Mouse (Mus musculus) lung, embryonic 16.5 days (tissue): ENCODE results near the gene Tle2. TPM values are rescaled to one million over a fixed set of nuclear protein-coding genes. Genes with fewer than 3 reads are reported as not detected.

ENCODE experiments used
- ATAC-seq: fragments of 200-750 bp; cut with Nextera tagmentation; 2 replicates; pipeline ENCODE4 v1.8.0; 2017; ENCODE audit warnings: low read depth, mild to moderate bottlenecking, moderate library complexity
- H3K27ac ChIP-seq: fragments of 300-500 bp; sonication (generic); 2 replicates; pipeline ENCODE4 v1.5.1; 2014; ENCODE audit warnings: mild to moderate bottlenecking, control low read depth, low read length
- H3K27me3 ChIP-seq: fragments of 300-500 bp; sonication (generic); 2 replicates; pipeline ENCODE4 v1.6.1; 2014; ENCODE audit warnings: low read depth, low read length, mixed read lengths; ENCODE audit not compliant: control insufficient read depth, insufficient read depth
- H3K36me3 ChIP-seq: fragments of 300-500 bp; sonication (generic); 2 replicates; pipeline ENCODE4 v1.6.1; 2014; ENCODE audit warnings: low read length; ENCODE audit not compliant: control insufficient read depth, insufficient read depth
- H3K4me1 ChIP-seq: fragments of 300-500 bp; sonication (generic); replicated peaks from 2 replicates; pipeline ENCODE4 v1.6.1; 2014; ENCODE audit warnings: low read length, mixed read lengths; ENCODE audit not compliant: control insufficient read depth, insufficient read depth
- H3K4me2 ChIP-seq: fragments of 300-500 bp; sonication (generic); 2 replicates; pipeline ENCODE4 v1.6.1; 2014; ENCODE audit warnings: low read depth, low read length, control low read depth
- H3K4me3 ChIP-seq: fragments of 300-500 bp; sonication (generic); 2 replicates; pipeline ENCODE4 v1.5.1; 2014; ENCODE audit warnings: mild to moderate bottlenecking, low read length, control low read depth
- H3K9ac ChIP-seq: fragments of 300-500 bp; sonication (generic); 2 replicates; pipeline ENCODE4 v1.6.1; 2014; ENCODE audit warnings: low read length, control low read depth
- H3K9me3 ChIP-seq: fragments of 300-500 bp; sonication (generic); 2 replicates; pipeline ENCODE4 v1.6.1; 2016; ENCODE audit warnings: low read length; ENCODE audit not compliant: control insufficient read depth
- WGBS: fragments of 180-500 bp; shearing (Covaris S2); extraction: QIAGEN DNeasy Blood & Tissue Kit; methylation state at CpG from one replicate; pipeline ENCODE4 v1.1.7; 2014; 5-methylcytosine and 5-hydroxymethylcytosine counted together
- polyA plus RNA-seq: library from polyadenylated mRNA; unstranded; fragments of >200 nt; fragmentation: Nextera tagmentation; extraction: Ambion mirVana; gene quantifications from 2 replicates; pipeline ENCODE4 v1.2.1, GENCODE M21; 2015

Gene Tle2
- polyA plus RNA-seq, 1 experiment from 2014 or later = 51.2 TPM

DNA sequence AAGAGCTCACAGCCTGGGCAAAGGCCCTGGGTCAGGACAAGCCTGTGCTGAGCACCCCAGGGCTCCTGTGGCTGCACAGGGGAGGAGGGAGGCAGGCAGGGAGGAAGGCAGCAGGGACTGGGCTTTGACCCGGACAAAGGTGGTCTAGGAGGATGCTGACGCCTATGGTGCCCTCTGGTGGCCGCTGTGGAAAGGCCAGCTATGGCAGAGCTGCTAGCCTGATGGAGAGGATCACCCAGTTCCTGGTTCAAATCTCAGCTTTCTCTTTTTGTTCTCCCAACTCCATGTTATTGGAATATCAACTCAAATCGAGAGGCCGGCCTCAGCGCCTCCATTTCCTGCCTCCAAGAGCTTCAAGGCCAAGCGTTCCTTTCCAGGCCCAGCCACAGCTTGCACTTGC, 24.1 kb upstream of the Tle2 start:
- no peak overlapping the region for H3K27ac ChIP-seq
- 13% methylated on average over 7 of the region's 7 CpGs for WGBS
- 0 out of 2 replicates have a peak, but pooled peaks cover 2% of the 10 kb centered on the region for H3K9me3 ChIP-seq
- no peak for ATAC-seq
- no peak overlapping the region for H3K4me2 ChIP-seq
- H3K4me1 ChIP-seq = peaks cover 4% of the 10 kb centered on the region; the same call in 1 of the 2 replicates
- H3K27me3 ChIP-seq = no peaks in the 10 kb centered on the region
- H3K9ac ChIP-seq = no peak overlapping the region
- H3K4me3 ChIP-seq = no peak overlapping the region
- no peaks in the 10 kb centered on the region for H3K36me3 ChIP-seq

DNA sequence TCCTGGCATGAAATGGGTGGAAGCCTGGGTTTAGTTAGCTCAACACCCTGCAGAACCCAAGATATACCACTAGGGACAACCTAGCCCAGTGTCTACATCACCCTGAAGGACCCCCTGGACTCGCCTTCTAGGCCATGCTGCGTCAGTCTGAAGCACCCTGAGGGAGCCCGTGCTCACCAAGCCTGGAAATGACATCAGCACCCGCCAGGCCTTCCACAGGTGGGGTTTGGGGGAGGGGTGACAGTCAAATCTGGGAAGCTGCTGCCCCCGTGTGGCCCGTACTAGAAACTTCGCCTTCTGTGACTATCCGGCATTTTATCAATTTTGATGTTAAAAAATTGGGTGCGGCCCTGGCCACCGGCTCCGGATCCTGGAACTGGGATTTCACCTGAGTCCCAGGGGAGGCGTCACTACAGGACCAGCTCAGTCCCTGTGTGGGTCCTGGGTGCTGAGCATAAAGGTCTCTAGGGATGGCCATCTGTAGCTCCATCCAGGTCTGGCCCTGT, 22.7 kb upstream of the Tle2 start:
- ATAC-seq = peak; percentile 93
- peak overlapping the region; percentile 40; the same call in 1 of the 2 replicates for H3K27ac ChIP-seq
- no peaks in the 10 kb centered on the region for H3K4me1 ChIP-seq
- no peak overlapping the region for H3K4me2 ChIP-seq
- H3K4me3 ChIP-seq = no peak overlapping the region
- no peaks in the 10 kb centered on the region for H3K27me3 ChIP-seq
- 2% methylated on average over 12 of the region's 12 CpGs for WGBS
- H3K9me3 ChIP-seq = 0 out of 2 replicates have a peak, but pooled peaks cover 2% of the 10 kb centered on the region
- peak overlapping the region; percentile 25; the same call in 1 of the 2 replicates for H3K9ac ChIP-seq
- H3K36me3 ChIP-seq = no peaks in the 10 kb centered on the region

GRCm38 (mm10) chr10:81553232-81553631, 21.1 kb upstream of the Tle2 start:
- WGBS = 86% methylated on average over 5 of the region's 5 CpGs
- Histone ChIP-seq H3K9me3 (0 out of 2 replicates have a peak, but pooled peaks cover 2% of the 10 kb centered on the region), H3K27ac (no peak overlapping the region), H3K36me3 (no peaks in the 10 kb centered on the region), H3K4me3 (no peak overlapping the region), H3K4me2 (no peak overlapping the region), H3K4me1 (no peaks in the 10 kb centered on the region), H3K9ac (no peak overlapping the region), H3K27me3 (no peaks in the 10 kb centered on the region)
- ATAC-seq = no peak

DNA sequence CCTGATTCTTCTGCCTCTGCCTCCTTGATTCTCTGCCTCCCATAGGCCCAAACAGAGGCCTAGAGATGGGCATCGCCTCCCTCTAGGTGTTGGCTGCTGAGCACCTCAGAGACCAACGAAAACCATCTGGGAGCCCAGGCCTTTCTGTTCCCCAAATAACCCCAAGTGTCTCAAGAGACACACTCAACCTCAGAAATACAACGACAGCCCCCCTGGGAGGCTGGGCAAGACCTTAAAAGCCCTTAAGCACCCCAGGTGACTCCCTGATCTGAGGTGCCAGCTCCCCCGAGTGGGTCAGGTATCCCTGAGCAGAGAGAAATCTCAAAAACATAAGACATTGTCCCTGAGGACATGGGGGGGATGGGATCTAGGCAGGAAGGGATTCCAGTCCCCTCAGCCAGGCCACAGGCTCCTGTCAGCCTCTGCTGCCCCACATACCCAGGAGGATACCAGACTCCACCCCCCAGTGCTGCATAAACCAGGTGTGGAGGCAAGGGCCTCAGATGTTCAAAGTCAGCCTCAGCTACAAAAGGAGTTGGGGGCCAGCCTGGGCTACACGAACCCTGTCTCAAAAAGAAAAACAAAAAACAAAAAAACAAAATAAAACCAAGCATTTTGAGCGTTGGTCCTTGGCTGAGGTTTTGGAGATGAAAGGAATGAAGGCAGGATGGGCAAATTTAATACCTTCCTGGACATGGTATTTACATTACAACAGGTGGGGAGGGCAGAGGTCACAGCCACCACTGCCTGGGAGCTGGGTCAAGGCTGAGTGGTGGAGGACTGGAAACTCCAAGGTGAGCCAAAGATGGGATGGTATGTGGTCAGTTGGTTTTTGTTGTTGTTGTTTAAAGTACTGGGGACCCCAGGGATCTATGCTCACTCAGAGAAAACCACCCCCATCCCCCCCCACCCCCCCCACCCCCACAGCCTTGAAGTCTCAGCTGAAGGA, 20.3 kb upstream of the Tle2 start:
- no peaks in the 10 kb centered on the region; the same call in 1 of the 2 replicates for H3K4me1 ChIP-seq
- no peaks in the 10 kb centered on the region for H3K27me3 ChIP-seq
- no peak for ATAC-seq
- H3K4me3 ChIP-seq = no peak overlapping the region
- H3K4me2 ChIP-seq = no peak overlapping the region
- H3K9me3 ChIP-seq = 0 out of 2 replicates have a peak, but pooled peaks cover 2% of the 10 kb centered on the region
- WGBS = 73% methylated on average over 6 of the region's 6 CpGs
- no peak overlapping the region for H3K9ac ChIP-seq
- no peaks in the 10 kb centered on the region for H3K36me3 ChIP-seq
- H3K27ac ChIP-seq = no peak overlapping the region

- Histone ChIP-seq H3K4me1 (peaks cover 7% of the 10 kb centered on the region), H3K4me2 (no peak overlapping the region), H3K36me3 (no peaks in the 10 kb centered on the region), H3K9ac (no peak overlapping the region), H3K9me3 (0 out of 2 replicates have a peak, but pooled peaks cover 2% of the 10 kb centered on the region), H3K27me3 (no peaks in the 10 kb centered on the region), H3K4me3 (no peak overlapping the region), H3K27ac (no peak overlapping the region)
- ATAC-seq = no peak
- 66% methylated on average over 3 of the region's 3 CpGs for WGBS
Measured at GRCm38 (mm10) chr10:81556282-81556681, 18.1 kb upstream of the Tle2 start.

DNA sequence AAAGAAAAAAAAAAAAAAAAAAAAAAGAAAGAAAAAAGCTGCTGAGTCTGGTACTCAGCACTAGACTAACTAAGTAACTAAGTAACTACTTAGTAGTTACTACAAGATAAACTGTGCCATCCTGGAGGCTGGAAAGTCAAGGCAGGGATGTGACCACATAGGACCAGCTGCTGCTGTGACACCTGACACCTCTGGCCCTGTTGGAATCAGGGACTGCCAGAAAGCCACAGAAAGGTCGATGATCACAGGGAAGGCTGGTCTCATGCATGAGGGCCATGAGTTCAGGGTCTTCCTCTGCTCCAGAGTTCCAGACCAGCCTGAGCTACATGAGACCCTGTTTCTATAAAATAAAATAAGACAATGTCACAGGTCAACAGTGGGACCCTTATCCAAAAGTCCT, 16.9 kb upstream of the Tle2 start:
- no peaks in the 10 kb centered on the region for H3K27me3 ChIP-seq
- no peak overlapping the region for H3K4me2 ChIP-seq
- 0 out of 2 replicates have a peak, but pooled peaks cover 2% of the 10 kb centered on the region for H3K9me3 ChIP-seq
- no peak overlapping the region for H3K27ac ChIP-seq
- peaks cover 18% of the 10 kb centered on the region for H3K4me1 ChIP-seq
- no peak for ATAC-seq
- WGBS = 38% methylated on average over 1 of the region's 1 CpGs
- no peak overlapping the region for H3K9ac ChIP-seq
- 0 out of 2 replicates have a peak, but pooled peaks cover 2% of the 10 kb centered on the region for H3K36me3 ChIP-seq
- no peak overlapping the region for H3K4me3 ChIP-seq

DNA sequence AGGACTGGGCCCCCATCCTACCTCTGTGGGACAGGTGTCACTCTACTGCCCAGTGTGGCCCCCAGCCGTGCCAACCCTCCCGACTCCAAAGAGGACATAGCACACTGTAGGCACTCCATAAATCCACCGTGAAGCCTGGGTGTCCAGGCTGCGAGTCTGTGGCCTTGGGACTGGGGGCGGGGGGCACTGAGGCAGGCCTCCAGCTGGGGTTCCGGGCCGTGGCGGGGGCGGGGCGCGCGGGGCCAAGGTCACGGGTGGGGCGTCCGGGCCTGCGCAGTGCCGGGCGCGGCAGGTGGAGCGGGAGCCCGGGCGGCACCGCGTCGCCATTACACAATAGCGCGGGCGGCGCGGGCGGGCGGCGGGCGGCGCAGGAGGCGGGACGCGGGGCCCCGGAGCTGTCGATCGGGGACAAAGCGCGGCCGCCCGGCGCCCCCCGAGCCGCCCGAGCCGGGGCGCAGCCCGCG, 15.2 kb upstream of the Tle2 start, which contains the start of gene Aes:
Aes (plus strand) TSS at position 326 of the 464 bp plus-strand sequence.
- Histone ChIP-seq H3K4me2 (peak within 1 kb of the TSS; percentile 99), H3K27me3 (no peaks in the 10 kb centered on the region), H3K9ac (peak within 1 kb of the TSS; percentile 100), H3K9me3 (no peaks in the 10 kb centered on the region), H3K36me3 (0 out of 2 replicates have a peak, but pooled peaks cover 2% of the 10 kb centered on the region), H3K4me3 (peak within 1 kb of the TSS; percentile 93), H3K4me1 (peaks cover 34% of the 10 kb centered on the region), H3K27ac (peak within 1 kb of the TSS; percentile 94)
- ATAC-seq = peak; percentile 71
- under 1% methylated on average over 19 of the region's 53 CpGs for WGBS

GRCm38 (mm10) chr10:81559627-81560539, 14.5 kb upstream of the Tle2 start:
- H3K4me3 ChIP-seq = peak overlapping the region; percentile 93
- no peaks in the 10 kb centered on the region for H3K27me3 ChIP-seq
- peak overlapping the region; percentile 100 for H3K9ac ChIP-seq
- H3K4me1 ChIP-seq = peaks cover 41% of the 10 kb centered on the region
- no peaks in the 10 kb centered on the region for H3K9me3 ChIP-seq
- ATAC-seq = peak; percentile 39
- peaks cover 4% of the 10 kb centered on the region; the same call in 1 of the 2 replicates for H3K36me3 ChIP-seq
- WGBS = under 1% methylated on average over 27 of the region's 36 CpGs
- H3K4me2 ChIP-seq = peak overlapping the region; percentile 99
- peak overlapping the region; percentile 94 for H3K27ac ChIP-seq
